Mouse (Mus musculus): ENCODE results near the gene Gemin4. TPM values are rescaled to one million over a fixed set of nuclear protein-coding genes. Genes with fewer than 3 reads are reported as not detected.

Gemin4 gene
- total and polyA plus RNA-seq, 3 experiments = 17.8 to 95.7 (median 23.8) TPM

GRCm38 (mm10) chr11:76242901-76243810 is 25.7 kb upstream of the Gemin4 start, which contains the start of the genes Mrm3 and Glod4:
Gene Mrm3, plus strand, starts transcription at chr11:76243715.
Gene Glod4, minus strand, starts transcription at chr11:76243725.
- DNase-seq (ENCODE audit: low read depth, low spot score) = peak; percentile 96
- Histone ChIP-seq H3K27ac (ENCODE audit: control insufficient read depth, low read depth, low read length) (peak within 1 kb of the TSS; percentile 40), H3K27me3 (ENCODE audit: control insufficient read depth in 1 of 2, insufficient read depth in 2 of 2, low read length in 2 of 2) (no peaks in the 10 kb centered on the region), H3K4me3 (ENCODE audit: control insufficient read depth in 1 of 2, insufficient read depth in 1 of 2, low read depth in 2 of 2, low read length in 2 of 2) (peak within 1 kb of the TSS; percentile 84), H3K79me2 (ENCODE audit: control insufficient read depth, insufficient read depth, low read length, poor library complexity) (peaks cover 29% of the 10 kb centered on the region), H3K9me3 (replicated peaks; ENCODE audit: insufficient read depth, low read length) (no peaks in the 10 kb centered on the region), H3K36me3 (ENCODE audit: control insufficient read depth in 1 of 2, insufficient read depth in 2 of 2, low read length in 2 of 2) (peaks cover 4 to 19% of the 10 kb centered on the region in 2 experiments; a peak in 3 of 4 replicates), H3K9ac (ENCODE audit: control insufficient read depth, low read depth, low read length, poor library complexity, severe bottlenecking) (peak within 1 kb of the TSS; percentile 89), H3K4me1 (ENCODE audit: control insufficient read depth in 1 of 2, insufficient read depth in 2 of 2, low read length in 2 of 2) (peaks cover 0 to 12% of the 10 kb centered on the region in 2 experiments; a peak in 2 of 4 replicates)
- TF ChIP-seq MAFK (IDR thresholded peaks at IDR 0.05; ENCODE audit: borderline replicate concordance, low read depth, low read length) (no peak), MAX (IDR thresholded peaks at IDR 0.05; ENCODE audit: low read length) (peak; percentile 87), POLR2AphosphoS2 (IDR thresholded peaks at IDR 0.05; ENCODE audit: low read length) (peak; percentile 90), RCOR1 (IDR thresholded peaks at IDR 0.05; ENCODE audit: low read depth, low read length) (no peak), ZC3H11A (IDR thresholded peaks at IDR 0.05; ENCODE audit: low read depth, low read length) (peak; percentile 32; the same call in 1 of the 2 replicates), MAZ (IDR thresholded peaks at IDR 0.05; ENCODE audit: low read depth, low read length) (peak; percentile 61; the same call in 1 of the 2 replicates), EP300 (IDR thresholded peaks at IDR 0.05; ENCODE audit: low read depth in 1 of 2, low read length in 2 of 2) (no peak), SMC3 (IDR thresholded peaks at IDR 0.05; ENCODE audit: low read depth, low read length) (no peak), TBP (IDR thresholded peaks at IDR 0.05; ENCODE audit: low read depth, low read length) (peak; percentile 87), RAD21 (IDR thresholded peaks at IDR 0.05; ENCODE audit: low read depth, low read length) (no peak), HCFC1 (IDR thresholded peaks at IDR 0.05; ENCODE audit: low read depth, low read length) (peak; percentile 92), CHD2 (IDR thresholded peaks at IDR 0.05; ENCODE audit: low read length) (no peak), POLR2AphosphoS5 (IDR thresholded peaks at IDR 0.05; ENCODE audit: borderline replicate concordance, low read depth, low read length) (no peak), BHLHE40 (IDR thresholded peaks at IDR 0.05; ENCODE audit: borderline replicate concordance, low read depth, low read length) (no peak), MEF2A (IDR thresholded peaks at IDR 0.05; ENCODE audit: extremely low read depth, insufficient replicate concordance, low read depth, low read length, poor library complexity, severe bottlenecking) (no peak), USF2 (IDR thresholded peaks at IDR 0.05; ENCODE audit: borderline replicate concordance in 1 of 2, insufficient read depth in 1 of 2, low read depth in 1 of 2, low read length in 2 of 2) (no peak), SIN3A (IDR thresholded peaks at IDR 0.05; ENCODE audit: low read length) (peak; percentile 98), UBTF (IDR thresholded peaks at IDR 0.05; ENCODE audit: borderline replicate concordance, insufficient read depth, low read depth, low read length) (0 out of 2 replicates have a peak, but pooled peaks have one; percentile 73), GABPA (IDR thresholded peaks at IDR 0.05; ENCODE audit: low read depth, low read length) (no peak), KAT2A (conservative IDR thresholded peaks at IDR 0.05; ENCODE audit: low read depth, low read length) (peak; percentile 63; the same call in 1 of the 2 replicates), POLR2A (IDR thresholded peaks at IDR 0.05; ENCODE audit: control insufficient read depth in 1 of 2, insufficient read depth in 1 of 2, low read depth in 1 of 2, low read length in 2 of 2, poor library complexity in 1 of 2) (peak; percentile 89 to 94), CTCF (IDR thresholded peaks at IDR 0.05 in 2 of 3, conservative IDR thresholded peaks at IDR 0.05 in 1 of 3; ENCODE audit: control insufficient read depth in 1 of 3, insufficient read depth in 1 of 3, low read depth in 2 of 3, low read length in 3 of 3, poor library complexity in 1 of 3, severe bottlenecking in 1 of 3) (no peak), ETS1 (IDR thresholded peaks at IDR 0.05; ENCODE audit: low read depth, low read length) (peak; percentile 52), E2F4 (IDR thresholded peaks at IDR 0.05; ENCODE audit: borderline replicate concordance, low read depth, low read length) (peak; percentile 75; the same call in 1 of the 2 replicates), NELFE (IDR thresholded peaks at IDR 0.05; ENCODE audit: low read depth, low read length) (peak; percentile 94), NRF1 (IDR thresholded peaks at IDR 0.05; ENCODE audit: insufficient read depth, low read depth, low read length, poor library complexity, severe bottlenecking) (peak; percentile 58), MYB (IDR thresholded peaks at IDR 0.05; ENCODE audit: low read depth, low read length) (no peak), MXI1 (IDR thresholded peaks at IDR 0.05; ENCODE audit: low read depth, low read length) (peak; percentile 98), ZKSCAN1 (IDR thresholded peaks at IDR 0.05; ENCODE audit: low read depth, low read length) (no peak), CHD1 (IDR thresholded peaks at IDR 0.05; ENCODE audit: low read depth, low read length) (peak; percentile 79; the same call in 1 of the 2 replicates), ELF1 (IDR thresholded peaks at IDR 0.05; ENCODE audit: low read depth, low read length) (peak; percentile 85), TAL1 (IDR thresholded peaks at IDR 0.05; ENCODE audit: low read length) (no peak), JUND (IDR thresholded peaks at IDR 0.05; ENCODE audit: low read depth, low read length) (no peak; the same call in 1 of the 2 replicates), TCF12 (IDR thresholded peaks at IDR 0.05; ENCODE audit: low read depth, low read length) (peak; percentile 75; the same call in 1 of the 2 replicates), MYC (IDR thresholded peaks at IDR 0.05; ENCODE audit: low read depth, low read length) (peak; percentile 90)

Measured in MEL (cell line).